15 mouse cellular contexts compared by ENCODE assay signal in the genomic region with DNA sequence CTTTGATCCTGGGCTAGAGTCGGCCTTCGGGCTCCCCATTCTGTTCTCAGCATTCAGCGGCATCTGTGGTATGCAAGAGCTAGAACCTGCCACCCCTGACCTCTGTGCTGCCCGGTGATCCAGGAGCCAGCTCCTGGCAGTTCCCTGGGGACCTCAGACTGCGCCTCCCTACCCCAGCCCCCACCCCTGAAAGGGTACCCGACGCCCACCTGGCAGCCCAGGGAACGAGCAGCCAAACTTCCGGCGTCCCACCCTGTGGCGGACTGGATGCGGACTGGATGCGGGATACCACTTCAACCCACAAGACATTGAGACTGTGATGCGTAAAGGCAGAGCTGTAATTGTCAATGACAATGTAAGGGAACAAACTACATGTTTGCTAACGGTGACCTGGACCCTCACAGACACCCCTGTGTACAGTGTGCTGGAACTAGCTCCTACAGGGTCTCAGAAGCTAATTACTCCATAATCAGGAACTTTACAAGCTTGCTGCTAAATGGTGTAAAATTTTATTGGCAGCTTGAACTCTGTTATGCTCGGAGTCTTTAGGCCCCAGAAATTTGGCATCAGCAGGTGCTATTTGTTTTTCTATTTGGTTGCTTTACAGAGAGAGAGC.
"Had no signal": no experiment of that assay in that cellular context is flagged by ENCODE, and none has a peak within 500 bp of the region (broad histone marks: within the 10 kb centered on the region; RNA-seq: fewer than 3 reads in every experiment).

No protein-coding gene starts in this region.

- H3K4me3 ChIP-seq: layer of hippocampus, adult 2 months; limb, embryonic 15.5 days; liver, embryonic 13.5 days; midbrain, embryonic 12.5 days had no signal

- H3K9me3 ChIP-seq: limb, embryonic 15.5 days; liver, embryonic 13.5 days; midbrain, embryonic 12.5 days had no signal

- H3K9ac ChIP-seq: limb, embryonic 15.5 days; liver, embryonic 13.5 days; midbrain, embryonic 12.5 days had no signal

- H3K4me2 ChIP-seq: limb, embryonic 15.5 days; liver, embryonic 13.5 days; midbrain, embryonic 12.5 days had no signal

- ATAC-seq: inflammation-experienced regulatory T-cells, adult 6 months; intestine, embryonic 16.5 days; midbrain, embryonic 16.5 days had no signal

- H3K27me3 ChIP-seq: liver, embryonic 13.5 days; midbrain, embryonic 12.5 days had no signal

- DNase-seq: kidney, adult 18-20 months; kidney, adult 9 months; kidney, postnatal 25 days; layer of hippocampus, adult 9-11 months; liver, embryonic 13.5 days; lung, adult 2 months; thymus, adult 18-20 months; thymus, postnatal 25 days had no signal

- H3K36me3 ChIP-seq: limb, embryonic 15.5 days; liver, embryonic 13.5 days; midbrain, embryonic 12.5 days had no signal

- H3K4me1 ChIP-seq: liver, embryonic 13.5 days; midbrain, embryonic 12.5 days had no signal

- H3K27ac ChIP-seq: layer of hippocampus, adult 2 months; limb, embryonic 15.5 days; liver, embryonic 13.5 days; macrophage; midbrain, embryonic 12.5 days had no signal
